Comparison of ENCODE assay signal across 13 mouse cellular contexts in genomic region chr4:136806254-136806653, GRCm38 (mm10). TPM values are rescaled to one million over a fixed set of nuclear protein-coding genes. Genes with fewer than 3 reads are reported as not detected.
DNase-seq lines count a peak whose midpoint lies in the region; ATAC-seq and TF ChIP-seq lines count a peak whose summit lies in the region.
"Had no signal": no experiment of that assay in that cellular context is flagged by ENCODE, and none has a peak within 500 bp of the region (broad histone marks: within the 10 kb centered on the region; RNA-seq: fewer than 3 reads in every experiment).

No protein-coding gene starts in this region.

- peaks cover 20% of the 10 kb centered on the region for H3K27me3 ChIP-seq in heart, embryonic 12.5 days (replicated peaks)
- peaks cover 3% of the 10 kb centered on the region; the same call in 1 of the 2 replicates for H3K27me3 ChIP-seq in lung, embryonic 14.5 days (ENCODE audit: insufficient read depth, low read length)
- H3K27me3 ChIP-seq in intestine, embryonic 15.5 days (replicated peaks): no peaks in the 10 kb centered on the region

- no peak overlapping the region for H3K4me2 ChIP-seq in heart, embryonic 12.5 days
- H3K4me2 ChIP-seq in lung, embryonic 14.5 days: no peak overlapping the region
- no peak overlapping the region for H3K4me2 ChIP-seq in intestine, embryonic 15.5 days (replicated peaks)
- H3K4me2 ChIP-seq: limb, embryonic 15.5 days had no signal

- TF ChIP-seq CTCF in lung, embryonic 14.5 days (IDR thresholded peaks at IDR 0.05; ENCODE audit: low read depth): no peak

- 41% methylated on average over 10 of the region's 10 CpGs for WGBS in heart, embryonic 12.5 days
- 37% methylated on average over 10 of the region's 10 CpGs for WGBS in lung, embryonic 14.5 days
- WGBS in intestine, embryonic 15.5 days: 47% methylated on average over 10 of the region's 10 CpGs

- H3K36me3 ChIP-seq in heart, embryonic 12.5 days: no peaks in the 10 kb centered on the region
- no peaks in the 10 kb centered on the region for H3K36me3 ChIP-seq in lung, embryonic 14.5 days (ENCODE audit: insufficient read depth)
- H3K36me3 ChIP-seq in intestine, embryonic 15.5 days: no peaks in the 10 kb centered on the region
- H3K36me3 ChIP-seq: limb, embryonic 15.5 days had no signal

- peaks cover 52% of the 10 kb centered on the region for H3K4me1 ChIP-seq in heart, embryonic 12.5 days (replicated peaks)
- H3K4me1 ChIP-seq in lung, embryonic 14.5 days (ENCODE audit: insufficient read depth): peaks cover 27% of the 10 kb centered on the region
- H3K4me1 ChIP-seq in intestine, embryonic 15.5 days (replicated peaks): peaks cover 44% of the 10 kb centered on the region

- peak overlapping the region; percentile 13; the same call in 1 of the 2 replicates for H3K9ac ChIP-seq in heart, embryonic 12.5 days
- H3K9ac ChIP-seq in lung, embryonic 14.5 days: peak overlapping the region; percentile 16; the same call in 1 of the 2 replicates
- H3K9ac ChIP-seq in intestine, embryonic 15.5 days: no peak overlapping the region
- H3K9ac ChIP-seq: limb, embryonic 15.5 days had no signal

- no peaks in the 10 kb centered on the region for H3K9me3 ChIP-seq in heart, embryonic 12.5 days (replicated peaks)
- H3K9me3 ChIP-seq in lung, embryonic 14.5 days (ENCODE audit: low read depth, low read length): no peaks in the 10 kb centered on the region
- no peaks in the 10 kb centered on the region for H3K9me3 ChIP-seq in intestine, embryonic 15.5 days
- H3K9me3 ChIP-seq: limb, embryonic 15.5 days; megakaryocyte, embryonic 14.5 days had no signal

- H3K4me3 ChIP-seq in heart, embryonic 12.5 days: no peak overlapping the region
- H3K4me3 ChIP-seq in lung, embryonic 14.5 days (ENCODE audit: low read depth, low read length): no peak overlapping the region
- no peak overlapping the region for H3K4me3 ChIP-seq in intestine, embryonic 15.5 days (replicated peaks)
- H3K4me3 ChIP-seq: limb, embryonic 15.5 days; megakaryocyte, embryonic 14.5 days had no signal

- H3K27ac ChIP-seq in heart, embryonic 12.5 days (ENCODE audit: poor library complexity, severe bottlenecking): 0 out of 2 replicates have a peak overlapping the region, but pooled peaks have one; percentile 3
- H3K27ac ChIP-seq in lung, embryonic 14.5 days (ENCODE audit: low read depth): peak overlapping the region; percentile 24; the same call in 1 of the 2 replicates
- H3K27ac ChIP-seq in intestine, embryonic 15.5 days: 0 out of 2 replicates have a peak overlapping the region, but pooled peaks have one; percentile 54
- H3K27ac ChIP-seq: limb, embryonic 15.5 days had no signal

- ATAC-seq in heart, embryonic 12.5 days (ENCODE audit: insufficient number of reproducible peaks, low FRiP score): no peak
- ATAC-seq in lung, embryonic 14.5 days (ENCODE audit: insufficient read depth): no peak; the same call in 1 of the 2 replicates
- no peak for ATAC-seq in intestine, embryonic 15.5 days
- ATAC-seq: inflammation-experienced regulatory T-cells, adult 6 months had no signal

- intact Hi-C loops in left cerebral cortex, postnatal 4 days (cut with DNase I): no loop called here

- DNase-seq in heart, adult 18-20 months: no peak
- DNase-seq in lung, embryonic 14.5 days: peak; percentile 76
- no peak for DNase-seq in lung, adult 18-20 months
- peak; percentile 54 for DNase-seq in NIH3T3 (ENCODE audit: low read depth)
- DNase-seq in left cerebral cortex, postnatal 4 days: no peak
- DNase-seq: adrenal gland, postnatal 25 days; cerebellum, postnatal 25 days; lung, adult 2 months had no signal

RNA-seq across cellular contexts. Expression of gene Ephb2, which starts 29.5 kb away (rescaled TPM):
- 1.5 and 2.1 TPM in 2 replicates for polyA plus RNA-seq in heart, embryonic 12.5 days (2016; fragmentation: Nextera tagmentation; extraction: Ambion mirVana)
- under 1 TPM; 0.89 to 0.90 TPM for total RNA-seq in heart, adult 18-20 months (2021)
- 7.9 and 8.5 TPM in 2 replicates for polyA plus RNA-seq in lung, embryonic 14.5 days (2014; fragmentation: Nextera tagmentation; extraction: Ambion mirVana)
- polyA plus RNA-seq in intestine, embryonic 15.5 days (2015; fragmentation: Nextera tagmentation; extraction: Ambion mirVana): 8.2 and 8.9 TPM in 2 replicates
- total RNA-seq in left cerebral cortex, postnatal 4 days (2021): 10 to 100 TPM; 73.6 to 75.3 TPM

Comparison
In these comparisons a context has a peak if more than half of its experiments do, and no peak if none do; other contexts are left out.
1. DNase-seq: peak in lung, embryonic 14.5 days (single experiment) and NIH3T3 (single experiment); none in heart, adult 18-20 months (0 of 2), lung, adult 18-20 months (0 of 2) and left cerebral cortex, postnatal 4 days (single experiment).
2. H3K27ac ChIP-seq: peak in every context shown above with its lines; median percentile 54 in intestine, embryonic 15.5 days; 24 in lung, embryonic 14.5 days; 3 in heart, embryonic 12.5 days.